Mouse (Mus musculus) erythroblast, embryonic 14.5 days (primary cell): Measurements from ENCODE around the gene Nrip2.

ENCODE experiments used
- GATA1 ChIP-seq: IDR thresholded peaks from 2 replicates; pipeline ENCODE4 v1.6.1; 2012; ENCODE audit warnings: low read length, inconsistent platforms, mixed read lengths
- TAL1 ChIP-seq: IDR thresholded peaks from 3 replicates; pipeline ENCODE4 v1.6.1; 2012; ENCODE audit warnings: low read length, inconsistent platforms, mixed read lengths

DNA sequence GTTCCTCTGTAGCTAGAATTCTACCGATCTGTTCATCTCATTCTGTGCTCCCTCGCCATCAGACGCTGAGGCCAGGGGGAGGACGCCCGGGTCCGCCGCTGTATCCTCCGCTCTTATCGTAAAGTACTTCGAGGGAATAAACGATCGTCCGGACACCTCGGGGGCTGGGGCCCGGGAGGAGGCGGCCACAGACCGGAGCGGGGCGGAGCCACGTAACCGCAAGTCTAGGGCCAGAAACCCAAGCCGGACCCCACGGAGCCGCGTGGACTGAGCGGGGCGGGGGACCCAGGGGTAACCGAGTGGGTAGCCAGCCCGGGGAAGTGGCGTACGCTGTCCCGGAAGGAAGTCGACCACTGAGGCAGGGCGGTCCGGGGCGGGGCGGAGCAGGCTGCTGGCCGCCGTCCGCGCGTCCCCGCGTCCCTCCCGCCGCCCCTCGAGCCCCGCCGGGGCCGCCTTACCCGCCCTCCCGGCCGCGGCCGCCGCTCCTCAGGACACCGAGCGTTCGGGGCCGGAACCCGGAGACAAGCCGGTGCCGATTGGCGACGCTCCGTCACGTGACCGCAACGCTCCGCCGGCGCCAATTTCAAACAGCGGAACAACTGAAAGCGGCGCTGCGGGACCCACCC lies 36.6 kb upstream of the Nrip2 start, which contains the start of the genes Rhno1 and Foxm1:
- TF ChIP-seq TAL1 = no peak
- TF ChIP-seq GATA1 = no peak
